Mouse (Mus musculus) retina, postnatal 1 day (tissue): ENCODE measurements around the gene Hoxb7.

Source experiments
- DNase-seq: peaks from one replicate; pipeline ENCODE4 v3.0.0-alpha.2; 2012

Hoxb7 gene

DNA sequence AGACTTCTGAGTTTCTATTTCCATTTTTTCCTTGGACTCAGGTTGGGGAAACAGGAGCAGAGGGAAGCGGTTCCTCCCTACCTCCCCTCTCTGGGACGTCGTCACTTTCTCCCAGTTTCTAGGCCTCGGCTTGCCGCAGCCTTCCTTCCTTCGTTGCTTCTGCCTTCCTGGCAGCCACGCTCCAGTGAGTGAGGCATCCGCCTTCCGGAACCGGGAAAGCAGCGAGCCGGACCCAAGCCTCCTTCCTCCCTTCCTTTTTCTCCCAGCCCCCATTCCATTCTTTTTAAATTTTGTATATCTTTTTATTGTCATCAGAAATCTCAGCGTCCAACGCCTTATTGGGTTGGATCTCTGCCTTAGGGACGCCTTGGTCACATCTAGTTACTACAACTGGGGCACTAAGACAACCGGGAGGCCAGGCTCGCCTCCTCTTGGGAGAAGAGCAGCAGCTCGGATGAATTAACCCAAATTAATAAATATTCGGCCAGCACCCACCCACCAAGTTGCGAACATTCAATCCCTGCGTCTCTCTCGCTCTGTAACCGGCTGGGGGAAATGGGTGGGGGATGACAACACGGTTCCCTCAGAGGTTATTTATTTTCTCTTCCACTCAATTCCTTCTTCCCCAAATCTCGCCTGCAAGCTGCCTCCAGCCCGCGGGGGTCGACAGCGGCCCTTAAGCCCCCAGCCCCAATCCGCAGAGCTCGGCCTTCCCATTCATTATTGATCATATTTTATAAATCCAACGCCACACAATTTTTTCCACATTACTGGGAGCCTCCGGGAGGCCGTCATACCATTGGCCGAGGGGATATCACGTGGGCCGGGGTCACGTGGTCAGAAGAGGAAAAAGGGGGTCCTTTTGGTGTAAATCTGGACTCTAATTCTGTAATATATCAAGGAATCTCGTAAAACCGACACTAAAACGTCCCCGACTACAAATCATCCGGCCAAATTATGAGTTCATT is at the start of gene Hoxb7:
TSS of gene Hoxb7 (plus strand) at position 853 of the 968 bp plus-strand sequence.
- DNase-seq, result no peak

DNA sequence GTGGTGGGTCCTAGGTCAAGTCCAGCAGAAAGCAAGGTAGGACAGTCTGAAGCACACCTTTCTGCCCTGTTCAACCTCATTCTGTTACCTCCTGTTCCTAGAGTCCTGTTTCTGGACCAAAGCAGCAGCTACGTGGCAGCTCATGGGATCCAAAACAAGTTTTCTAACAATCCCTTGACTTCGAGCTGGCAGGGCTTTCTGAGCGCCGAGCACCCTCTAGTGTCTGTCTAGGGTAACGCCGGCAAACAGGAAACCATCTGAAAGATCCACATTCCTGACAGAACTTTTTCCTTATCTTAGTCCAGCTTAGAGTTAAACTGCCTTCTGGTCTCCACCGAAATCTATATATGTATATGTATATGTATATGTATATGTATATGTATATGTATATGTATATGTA is 46.2 kb upstream of the Hoxb7 start:
- DNase-seq, result peak; percentile 63

GRCm38 (mm10) chr11:96250901-96251300 is 35.5 kb upstream of the Hoxb7 start:
- no peak for DNase-seq

DNA sequence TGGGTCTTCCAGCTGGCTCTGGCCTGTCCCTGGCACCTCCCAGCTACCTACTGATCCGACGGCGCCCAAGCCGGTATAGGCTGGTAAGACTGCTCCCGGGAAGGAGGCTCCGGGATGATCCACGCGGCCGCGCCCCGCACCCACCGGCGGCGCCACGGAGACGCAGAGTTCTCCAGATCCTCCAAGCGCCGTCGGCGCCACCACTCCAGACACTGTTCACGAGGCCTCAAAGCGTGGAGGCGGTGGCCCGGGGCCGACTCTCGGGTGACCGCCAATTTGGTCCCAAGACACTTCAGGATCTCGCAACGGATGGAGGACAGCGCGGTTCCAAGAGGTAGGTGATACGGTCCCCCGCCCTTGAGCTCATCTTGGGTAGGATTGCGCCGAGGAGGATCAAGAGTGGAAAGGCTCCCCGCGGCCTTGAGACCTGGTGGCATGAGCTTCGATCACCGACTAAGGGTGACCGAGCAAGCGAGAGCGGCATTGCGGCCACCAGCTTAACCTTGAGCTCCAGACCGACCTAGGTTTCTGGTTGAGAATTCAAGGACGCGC is 34.9 kb upstream of the Hoxb7 start:
- DNase-seq, result no peak

DNA sequence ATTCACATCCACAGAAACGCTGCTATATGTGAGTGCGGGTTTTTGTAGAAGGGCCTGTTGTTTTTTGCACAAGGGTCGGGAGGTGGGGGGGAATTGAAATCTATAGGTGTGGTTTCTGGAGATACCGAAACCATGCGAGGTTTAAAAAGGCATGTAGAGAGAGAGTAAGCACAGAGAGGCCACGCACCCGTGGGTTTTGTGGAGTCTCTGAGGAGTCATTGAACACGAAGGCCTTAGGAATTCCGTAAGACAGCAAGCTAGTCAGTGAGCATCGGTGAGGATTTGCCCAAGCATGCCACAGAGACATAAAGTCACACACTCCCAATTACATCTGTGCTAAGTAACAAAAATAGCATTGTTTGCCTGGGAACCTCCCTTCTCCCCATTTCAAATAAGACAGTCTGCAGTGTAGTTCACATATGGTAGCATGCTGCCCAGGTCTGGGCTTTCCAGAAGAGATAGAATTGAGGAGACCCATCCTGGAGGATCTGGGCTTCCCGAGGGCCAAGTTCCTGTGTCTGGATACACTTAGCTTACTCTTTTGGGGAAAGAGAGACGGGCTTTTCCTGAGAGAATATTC is 33.8 kb upstream of the Hoxb7 start:
- DNase-seq, result no peak

DNA sequence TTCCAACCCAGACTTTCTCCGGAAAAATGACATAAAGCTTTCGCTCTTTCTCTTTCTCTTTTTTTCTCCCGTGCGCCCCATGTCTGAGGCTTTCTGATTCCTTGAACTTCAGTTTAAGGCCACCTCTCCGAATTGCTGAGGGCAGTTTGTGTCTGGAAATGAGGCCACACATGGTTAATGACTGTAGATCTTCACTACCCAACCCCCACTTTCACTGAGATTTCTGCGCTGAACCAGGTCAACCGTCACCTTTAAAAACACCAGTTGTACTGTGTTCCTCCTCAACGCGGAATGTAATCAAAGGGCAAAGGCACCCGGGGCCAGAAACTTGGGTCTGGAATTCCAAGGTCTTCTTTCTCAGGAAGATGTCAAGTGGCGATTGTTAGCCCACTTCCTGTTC is 32.2 kb upstream of the Hoxb7 start:
- no peak for DNase-seq

GRCm38 (mm10) chr11:96255111-96255995 is 31.1 kb upstream of the Hoxb7 start:
- no peak for DNase-seq

GRCm38 (mm10) chr11:96255996-96256445 is 30.4 kb upstream of the Hoxb7 start:
- DNase-seq, result no peak

GRCm38 (mm10) chr11:96257141-96257540 is 29.3 kb upstream of the Hoxb7 start:
- no peak for DNase-seq

- DNase-seq, result no peak
Observed at GRCm38 (mm10) chr11:96259038-96259437, 27.4 kb upstream of the Hoxb7 start.

- DNase-seq, result no peak
Observed at GRCm38 (mm10) chr11:96259511-96259910, 26.9 kb upstream of the Hoxb7 start.

DNA sequence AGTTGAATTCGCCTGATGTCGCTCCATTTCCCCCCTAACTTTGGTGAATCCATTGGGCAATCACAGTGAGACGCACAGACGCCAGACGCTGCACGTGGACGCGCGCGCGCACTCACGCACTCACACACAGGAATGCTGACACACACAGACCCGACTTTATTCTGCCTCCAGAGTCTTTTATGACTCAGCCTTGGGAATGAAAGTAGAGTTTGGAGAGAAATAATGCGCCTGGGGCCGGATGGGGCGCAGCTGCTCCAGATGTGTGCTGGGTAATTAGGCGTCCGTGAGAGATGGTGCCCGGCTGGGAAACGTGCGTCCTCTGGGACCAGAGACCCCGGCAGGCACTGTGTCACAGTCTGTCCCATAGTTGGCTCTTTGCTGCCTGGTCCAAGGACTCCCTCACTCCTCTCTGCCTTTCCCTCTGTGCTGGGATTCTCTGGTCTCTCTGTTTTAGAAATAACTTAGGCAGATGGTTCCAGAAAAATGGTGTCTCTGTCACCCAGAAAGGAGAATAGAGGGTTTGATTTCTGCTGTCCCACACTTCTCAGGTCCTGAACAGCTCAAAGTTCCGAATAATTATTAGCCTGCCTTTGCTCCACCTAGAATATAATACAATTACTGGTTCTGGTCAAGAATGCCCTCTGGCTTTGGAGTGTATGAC is 26.0 kb upstream of the Hoxb7 start:
- peak; percentile 39 for DNase-seq

- DNase-seq, result peak; percentile 84
Observed at GRCm38 (mm10) chr11:96261323-96261890, 25.0 kb upstream of the Hoxb7 start.

DNA sequence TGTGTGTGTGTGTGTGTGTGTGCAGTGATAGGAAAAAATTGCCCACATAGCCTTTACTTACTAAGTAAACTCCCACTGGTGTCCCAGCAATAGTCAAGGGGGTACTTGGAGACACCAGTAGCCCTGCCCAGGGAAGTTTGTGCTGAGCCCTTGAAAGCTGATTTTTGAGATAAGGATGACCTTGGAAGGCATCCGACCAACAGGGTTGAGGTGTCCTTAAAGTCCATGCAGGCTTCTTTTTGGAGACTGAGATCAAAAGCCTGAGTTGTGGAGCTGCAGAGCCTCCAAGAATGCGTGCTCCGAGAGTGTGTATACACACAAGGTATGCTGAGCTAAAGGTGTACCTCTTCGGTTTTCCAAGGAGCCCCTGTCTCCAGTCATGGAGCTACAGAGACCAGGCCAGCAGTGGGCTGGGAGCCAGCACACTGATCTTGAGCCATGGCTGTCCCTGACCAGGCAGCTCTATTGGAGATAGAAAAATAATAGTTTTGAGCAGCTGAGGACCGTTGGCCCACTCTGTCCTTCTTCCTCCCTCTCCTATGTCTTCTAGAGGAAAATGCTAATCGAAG is 24.1 kb upstream of the Hoxb7 start:
- no peak for DNase-seq

GRCm38 (mm10) chr11:96263636-96264389 is 22.6 kb upstream of the Hoxb7 start:
- DNase-seq, result no peak

DNA sequence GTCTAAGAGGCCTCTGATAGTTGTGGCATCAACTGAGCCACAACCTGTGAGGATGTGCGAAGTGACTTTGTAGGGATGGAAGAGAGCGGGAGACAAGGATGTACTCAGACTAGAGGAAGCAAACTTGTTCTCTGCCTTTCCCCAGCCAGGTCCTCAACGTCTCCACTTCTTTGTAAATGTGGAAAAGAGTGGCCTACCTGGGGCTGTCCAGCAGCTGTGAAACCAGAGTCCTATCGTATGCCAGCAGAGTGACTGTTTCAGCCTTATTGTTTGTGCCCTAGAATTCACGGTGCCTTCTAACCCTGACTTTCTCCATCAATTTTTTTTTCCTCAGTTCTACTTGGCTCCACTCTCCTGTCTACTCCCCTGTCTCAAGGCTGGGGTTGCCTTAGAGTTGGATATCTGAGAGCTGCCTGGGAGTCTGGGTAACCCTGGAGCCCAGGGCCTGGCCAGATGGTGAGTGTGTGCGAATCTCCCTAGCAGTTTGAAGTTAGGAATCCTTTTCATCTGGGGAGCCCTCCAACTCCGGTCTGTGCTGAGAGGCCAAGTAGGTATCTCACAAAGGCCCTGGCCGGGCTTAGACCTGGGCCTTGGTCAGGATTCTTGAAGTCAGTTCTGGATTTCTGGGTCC is 21.9 kb upstream of the Hoxb7 start:
- no peak for DNase-seq

DNA sequence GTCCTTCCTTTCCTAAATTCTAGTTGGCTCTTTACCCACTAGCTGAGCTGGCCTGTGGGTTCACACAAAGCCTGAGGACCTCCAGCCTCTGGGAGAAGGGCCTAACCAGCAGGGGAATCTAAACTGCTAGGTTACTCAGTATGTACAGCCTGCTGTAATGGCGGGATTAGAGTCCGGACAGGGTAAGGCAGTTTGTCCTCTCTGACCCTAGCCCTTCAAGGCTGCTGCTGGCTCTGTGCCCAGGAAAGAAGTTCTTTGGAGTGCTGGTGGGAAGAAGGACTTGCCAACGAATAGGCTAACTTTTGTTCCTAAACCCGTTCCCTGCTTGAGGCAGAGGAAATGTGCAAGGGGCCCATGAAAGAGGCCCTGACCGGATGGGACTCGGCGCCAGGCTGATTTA is 20.5 kb upstream of the Hoxb7 start:
- DNase-seq, result no peak

DNA sequence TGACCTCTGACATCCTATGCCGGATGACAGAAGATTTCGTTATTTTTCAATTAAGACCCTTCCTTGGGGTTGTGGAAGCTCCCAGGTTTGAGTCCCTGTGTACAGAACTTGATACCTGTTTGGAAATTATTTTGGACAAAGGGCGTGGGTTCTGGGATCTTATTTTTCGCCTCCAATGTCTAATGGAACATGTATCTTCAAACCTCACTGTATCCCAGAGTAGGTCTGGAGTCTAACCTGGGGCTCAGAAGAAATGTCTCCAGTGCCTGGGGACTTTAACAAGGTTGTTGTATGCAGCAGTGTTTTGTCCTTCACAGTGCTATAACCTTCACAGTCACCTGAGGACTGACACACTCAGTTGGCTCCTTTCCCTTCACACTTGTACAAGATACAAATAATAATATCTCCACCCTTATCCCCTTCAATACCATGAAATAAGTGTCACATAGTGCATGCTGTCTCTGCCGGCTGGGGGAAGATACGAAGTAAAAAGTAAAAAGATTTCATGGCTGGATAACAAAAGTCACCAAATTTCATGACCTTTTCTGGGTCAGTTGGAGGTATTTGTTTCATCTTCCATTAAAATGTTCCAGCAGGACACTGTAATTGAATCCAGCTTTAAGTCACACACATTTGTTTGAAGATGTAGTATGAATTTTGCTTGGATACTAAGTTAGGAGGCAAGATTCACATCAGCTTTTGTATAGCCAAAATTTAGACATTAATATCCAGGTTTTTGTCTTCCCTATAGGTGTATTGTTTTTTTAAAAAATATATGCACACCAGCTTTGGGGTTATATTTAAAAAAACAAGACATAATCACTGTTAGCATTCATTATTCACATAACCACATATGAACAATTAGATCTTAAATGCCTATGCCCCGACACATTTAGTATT is 19.2 kb upstream of the Hoxb7 start:
- DNase-seq, result no peak
